Mouse (Mus musculus) myocyte (in vitro differentiated cells): ENCODE data around the gene Fars2.

Source experiments
- CEBPB ChIP-seq: IDR thresholded peaks from 2 replicates; pipeline ENCODE4 v1.6.1; 2011; ENCODE audit warnings: mild to moderate bottlenecking, moderate library complexity; ENCODE audit not compliant: poor library complexity, insufficient read depth, severe bottlenecking
- POLR2A ChIP-seq: IDR thresholded peaks from one replicate; pipeline ENCODE4 v1.6.1; 2011; ENCODE audit warnings: low read depth, mild to moderate bottlenecking, control low read depth, moderate library complexity; ENCODE audit not compliant: insufficient read length
- SRF ChIP-seq: IDR thresholded peaks from one replicate; pipeline ENCODE4 v1.6.1; 2011; ENCODE audit warnings: low read depth; ENCODE audit not compliant: control insufficient read depth, insufficient read length
- TCF12 ChIP-seq: IDR thresholded peaks from one replicate; pipeline ENCODE4 v1.6.1; 2011; ENCODE audit warnings: mild to moderate bottlenecking, control low read depth; ENCODE audit not compliant: poor library complexity, insufficient read depth, severe bottlenecking

GRCm38 (mm10) chr13:36105591-36105990 is 11.6 kb upstream of the Fars2 start:
- TF ChIP-seq POLR2A (no peak), CEBPB (no peak), SRF (no peak), TCF12 (no peak)
